Mouse (Mus musculus): ENCODE measurements around the gene Zfp575.
A peak's percentile ranks its signal among the peaks of the same experiment; 100 is the strongest.

Zfp575 gene

GRCm38 (mm10) chr7:24600941-24601597 is 13.6 kb upstream of the Zfp575 start:
- peak; percentile 96 for DNase-seq

- no peak for DNase-seq
Measured at GRCm38 (mm10) chr7:24599211-24600067, 12.0 kb upstream of the Zfp575 start.

GRCm38 (mm10) chr7:24598121-24598520 is 10.7 kb upstream of the Zfp575 start:
- no peak for DNase-seq

- no peak for DNase-seq
Measured at GRCm38 (mm10) chr7:24595464-24595863, 8.0 kb upstream of the Zfp575 start.

- no peak for DNase-seq
Measured at GRCm38 (mm10) chr7:24594309-24594803, 6.9 kb upstream of the Zfp575 start.

- DNase-seq, result peak; percentile 67
Measured at GRCm38 (mm10) chr7:24593621-24594308, 6.3 kb upstream of the Zfp575 start.

GRCm38 (mm10) chr7:24592781-24593180 is 5.3 kb upstream of the Zfp575 start:
- no peak for DNase-seq

- DNase-seq, result no peak
Measured at GRCm38 (mm10) chr7:24592163-24592562, 4.7 kb upstream of the Zfp575 start.

GRCm38 (mm10) chr7:24591735-24592134 is 4.3 kb upstream of the Zfp575 start:
- DNase-seq, result no peak

GRCm38 (mm10) chr7:24588336-24588735 is 895 bp upstream of the Zfp575 start:
- DNase-seq, result no peak

- no peak for DNase-seq
Measured at GRCm38 (mm10) chr7:24586828-24587227, 613 bp downstream of the Zfp575 start.

- no peak for DNase-seq
Measured at GRCm38 (mm10) chr7:24585995-24586394, 1.4 kb downstream of the Zfp575 start.

- no peak for DNase-seq
Measured at GRCm38 (mm10) chr7:24584876-24585275, 2.6 kb downstream of the Zfp575 start.

- DNase-seq, result no peak
Measured at GRCm38 (mm10) chr7:24577811-24578210, 9.6 kb downstream of the Zfp575 start.

- DNase-seq, result no peak
Measured at GRCm38 (mm10) chr7:24574224-24574796, 13.1 kb downstream of the Zfp575 start.

GRCm38 (mm10) chr7:24572455-24572854 is 15.0 kb downstream of the Zfp575 start:
- DNase-seq, result no peak

- no peak for DNase-seq
Measured at GRCm38 (mm10) chr7:24571071-24571470, 16.4 kb downstream of the Zfp575 start.

GRCm38 (mm10) chr7:24568512-24568911 is 18.9 kb downstream of the Zfp575 start:
- no peak for DNase-seq

GRCm38 (mm10) chr7:24566206-24566605 is 21.2 kb downstream of the Zfp575 start:
- DNase-seq, result no peak

- no peak for DNase-seq
Measured at GRCm38 (mm10) chr7:24565627-24566026, 21.8 kb downstream of the Zfp575 start.

- DNase-seq, result peak; percentile 76
Measured at GRCm38 (mm10) chr7:24564607-24565265, 22.7 kb downstream of the Zfp575 start.

GRCm38 (mm10) chr7:24563837-24564206 is 23.6 kb downstream of the Zfp575 start:
- no peak for DNase-seq

Data from cerebellum, adult 8-10 months (tissue).